Mouse (Mus musculus) megakaryocyte, embryonic 14.5 days (primary cell): ENCODE results near the gene Bpifb6.

Experiments used
- FLI1 ChIP-seq: IDR thresholded peaks from 2 replicates; pipeline ENCODE4 v1.6.1; 2012; ENCODE audit warnings: low read length, inconsistent platforms, mixed read lengths
- GATA1 ChIP-seq: IDR thresholded peaks from 3 replicates; pipeline ENCODE4 v1.6.1; 2012; ENCODE audit warnings: mixed read lengths, low read length, inconsistent platforms, borderline replicate concordance

DNA sequence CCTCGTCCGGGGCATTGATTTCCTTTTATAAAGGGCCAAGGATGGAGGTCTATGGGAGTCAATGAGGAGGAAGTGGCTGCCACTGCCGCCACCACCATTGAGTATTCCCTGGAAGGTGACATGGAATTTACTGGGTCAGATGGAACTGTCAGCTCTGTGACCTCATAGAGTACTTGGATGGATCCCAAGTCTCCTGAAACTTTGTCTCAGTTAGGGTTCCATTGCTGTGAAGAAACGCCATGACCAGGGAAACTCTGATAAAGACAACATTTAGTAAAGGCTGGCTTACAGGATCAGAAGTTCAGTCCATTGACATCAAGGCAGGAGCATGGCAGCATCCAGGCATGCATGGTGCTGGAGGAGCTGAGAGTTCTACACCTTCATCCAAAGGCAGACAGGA, 29.2 kb upstream of the Bpifb6 start, which contains the start of gene Sun5:
- TF ChIP-seq FLI1 (no peak), GATA1 (no peak)
